Mouse (Mus musculus) erythroblast, embryonic 14.5 days (primary cell): ENCODE data around the gene Qrich2. TPM values are rescaled to one million over a fixed set of nuclear protein-coding genes. Genes with fewer than 3 reads are reported as not detected.
"Not testable (repeated sequence)": the region's sequence is repeated elsewhere in the genome, so short reads cannot be mapped to it uniquely, and the experiment has no call there.

Source experiments
- H3K27me3 ChIP-seq: 2 replicates; pipeline ENCODE4 v1.6.1; 2012; ENCODE audit warnings: inconsistent platforms; ENCODE audit not compliant: control insufficient read depth
- H3K36me3 ChIP-seq: 2 replicates; pipeline ENCODE4 v1.6.1; 2012; ENCODE audit warnings: mild to moderate bottlenecking, inconsistent platforms; ENCODE audit not compliant: control insufficient read depth
- H3K4me1 ChIP-seq: 2 replicates; pipeline ENCODE4 v1.6.1; 2012; ENCODE audit warnings: inconsistent platforms; ENCODE audit not compliant: control insufficient read depth
- H3K4me3 ChIP-seq: replicated peaks from 2 replicates; pipeline ENCODE3; 2012; ENCODE audit warnings: moderate library complexity, mild to moderate bottlenecking, inconsistent platforms
- H3K9me3 ChIP-seq: 2 replicates; pipeline ENCODE4 v1.6.1; 2012; ENCODE audit warnings: low read length, inconsistent platforms, mixed read lengths; ENCODE audit not compliant: control insufficient read depth
- GATA1 ChIP-seq: IDR thresholded peaks from 2 replicates; pipeline ENCODE4 v1.6.1; 2012; ENCODE audit warnings: low read length, inconsistent platforms, mixed read lengths
- TAL1 ChIP-seq: IDR thresholded peaks from 3 replicates; pipeline ENCODE4 v1.6.1; 2012; ENCODE audit warnings: low read length, inconsistent platforms, mixed read lengths
- polyA plus RNA-seq: library from polyadenylated mRNA; stranded (reverse); fragments of >175 nt; gene quantifications from 2 replicates; pipeline ENCODE4 v1.2.3, GENCODE M21; 2012

Gene Qrich2
- polyA plus RNA-seq, 1 experiment, result not detected

DNA sequence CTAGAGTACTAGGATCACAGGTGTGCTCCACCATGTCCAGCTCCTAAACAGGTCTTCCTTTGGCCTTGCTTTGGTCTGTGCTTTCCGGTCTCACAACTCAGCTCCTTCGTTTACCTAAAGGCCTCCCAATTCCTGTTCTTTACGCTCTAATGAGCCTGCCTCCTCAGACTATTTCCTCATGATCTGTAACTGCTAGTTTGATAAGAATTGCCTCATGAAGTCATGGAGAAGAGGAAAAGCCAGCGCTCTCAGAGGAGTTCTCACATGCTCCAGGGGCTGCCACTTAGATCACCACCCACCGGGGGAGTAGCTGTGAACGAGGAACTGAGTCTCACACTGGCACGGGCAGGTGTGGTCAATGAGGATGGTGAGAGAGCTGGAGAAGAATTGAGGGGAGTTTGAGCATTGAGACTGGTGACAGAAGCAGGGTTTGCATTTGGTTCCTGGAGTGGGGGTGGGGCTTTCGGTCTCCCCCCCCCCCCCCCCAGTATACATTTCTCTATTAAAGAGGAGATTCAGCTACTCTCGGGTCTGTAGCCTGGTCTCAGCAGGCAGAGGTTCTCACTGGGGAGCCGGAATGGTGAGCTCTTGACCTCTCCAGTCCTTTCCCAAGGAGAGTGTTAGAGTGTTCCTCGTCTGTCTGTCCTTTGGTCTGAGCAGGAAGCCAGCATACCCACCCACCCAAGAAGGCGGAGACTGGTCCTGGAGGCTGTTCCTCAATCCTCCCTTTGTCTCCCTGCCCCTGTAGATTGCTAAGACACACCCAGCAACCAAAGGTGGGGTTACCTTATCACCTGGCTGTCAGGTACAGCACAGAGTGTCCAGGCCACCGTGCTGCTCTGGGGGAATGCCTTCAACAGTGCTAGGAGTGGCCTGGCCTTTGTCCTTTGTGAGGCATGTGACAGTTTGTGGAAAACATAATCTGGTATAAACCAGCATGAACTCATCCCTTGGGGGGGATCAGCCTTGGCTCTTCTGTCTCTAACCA, 36.9 kb downstream of the Qrich2 start:
- Histone ChIP-seq H3K4me3 (peak overlapping the region; percentile 17), H3K27me3 (no peaks in the 10 kb centered on the region), H3K4me1 (peaks cover 55% of the 10 kb centered on the region), H3K9me3 (no peaks in the 10 kb centered on the region), H3K36me3 (no peaks in the 10 kb centered on the region)
- TF ChIP-seq TAL1 (peak; percentile 39; the same call in 1 of the 3 replicates), GATA1 (no peak)

DNA sequence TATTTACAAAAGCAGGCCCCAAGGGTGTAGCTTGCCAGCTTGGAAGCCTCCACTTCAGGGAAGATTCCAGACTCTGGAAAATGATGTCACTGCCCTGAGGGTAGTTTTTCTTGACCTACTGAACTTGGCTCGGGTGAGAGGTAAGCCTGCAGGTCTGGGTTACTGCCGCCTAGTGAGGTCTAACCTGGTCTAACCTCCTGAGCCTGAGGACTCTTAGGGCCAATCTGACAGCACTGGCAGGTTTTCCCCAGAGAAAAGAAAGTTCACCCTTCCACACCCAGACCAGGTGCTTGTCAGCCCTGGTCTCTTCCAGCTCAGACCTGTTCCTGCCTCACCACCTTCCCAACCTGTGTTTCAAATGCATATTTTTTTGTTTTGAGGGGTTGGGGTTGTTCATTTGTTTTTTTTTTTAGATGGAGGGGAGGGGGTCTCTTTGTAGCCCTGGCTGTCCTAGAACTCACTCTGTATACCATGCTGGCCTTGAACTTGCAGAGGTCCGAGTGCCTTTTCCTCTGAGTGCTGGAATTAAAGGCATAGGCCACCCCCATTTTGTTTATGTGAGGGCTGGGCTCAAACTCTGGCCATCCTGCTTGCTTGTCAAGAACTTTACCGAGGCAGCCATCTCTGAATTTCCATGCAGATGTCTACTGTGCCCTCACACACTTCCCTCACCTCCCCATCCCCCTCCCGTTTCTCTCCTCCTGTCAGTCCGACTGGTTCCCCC, 39.0 kb downstream of the Qrich2 start:
- no peak overlapping the region for H3K4me3 ChIP-seq
- peaks cover 46% of the 10 kb centered on the region for H3K4me1 ChIP-seq
- H3K36me3 ChIP-seq, result no peaks in the 10 kb centered on the region
- no peaks in the 10 kb centered on the region for H3K27me3 ChIP-seq
- H3K9me3 ChIP-seq, result no peaks in the 10 kb centered on the region
- TF ChIP-seq TAL1 (no peak), GATA1 (no peak)

DNA sequence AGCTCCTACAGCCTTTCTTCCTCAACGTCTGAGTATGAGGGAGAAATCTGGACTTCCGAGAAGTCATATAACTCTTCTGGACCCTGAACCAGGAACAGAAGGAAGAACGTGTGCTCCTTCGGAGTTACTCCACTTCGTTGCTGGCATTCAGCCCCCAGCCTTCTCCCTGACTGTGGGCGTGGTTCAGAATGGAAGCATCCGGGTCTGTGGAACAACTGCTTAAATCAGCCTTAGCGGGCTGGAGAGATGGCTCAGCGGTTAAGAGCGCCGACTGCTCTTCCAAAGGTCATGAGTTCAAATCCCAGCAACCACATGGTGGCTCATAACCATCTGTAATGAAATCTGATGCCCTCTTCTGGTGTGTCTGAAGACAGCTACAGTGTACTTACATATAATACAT, 39.7 kb downstream of the Qrich2 start:
- not testable (repeated sequence) for H3K9me3 ChIP-seq, H3K4me3 ChIP-seq, H3K27me3 ChIP-seq, H3K36me3 ChIP-seq
- H3K4me1 ChIP-seq, result peaks cover 40% of the 10 kb centered on the region

DNA sequence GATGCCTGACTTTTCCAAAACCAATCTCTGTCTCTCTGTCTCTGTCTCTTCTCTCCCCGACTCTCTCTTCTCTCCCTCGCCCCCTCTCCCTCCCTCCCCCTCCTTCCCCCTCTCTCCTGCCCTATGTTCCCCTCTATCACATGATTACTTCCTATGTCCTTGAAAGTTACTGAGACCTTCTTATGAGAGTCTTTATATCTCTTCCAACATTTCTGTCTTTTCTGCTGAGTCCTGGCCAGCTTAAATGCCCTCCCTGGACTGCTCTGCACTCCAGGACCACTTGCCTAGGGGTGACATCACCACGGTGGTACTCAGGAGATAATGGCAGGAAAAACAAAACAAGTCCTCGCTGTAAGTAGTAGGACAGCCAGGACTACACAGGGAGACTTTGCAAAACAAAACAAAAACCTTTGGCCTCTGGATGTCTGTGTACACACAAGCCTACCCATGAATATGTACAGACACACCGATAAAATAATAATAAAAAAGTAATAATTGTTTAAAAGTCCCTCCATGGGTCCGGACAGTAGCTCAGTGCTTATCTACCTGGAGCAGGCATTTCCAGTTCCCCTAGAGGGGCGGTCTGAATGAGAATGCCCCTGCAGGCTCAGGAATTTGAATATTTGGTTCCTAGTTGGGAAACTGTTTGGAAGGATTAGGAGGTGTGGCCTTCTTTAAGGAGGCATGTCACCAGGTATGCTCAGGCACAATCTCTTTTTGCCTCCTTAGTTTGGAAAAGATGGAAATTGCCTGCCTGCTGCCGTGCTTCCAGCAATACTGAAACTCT, 41.2 kb downstream of the Qrich2 start:
- TF ChIP-seq GATA1 (no peak), TAL1 (no peak)
- no peak overlapping the region for H3K4me3 ChIP-seq

DNA sequence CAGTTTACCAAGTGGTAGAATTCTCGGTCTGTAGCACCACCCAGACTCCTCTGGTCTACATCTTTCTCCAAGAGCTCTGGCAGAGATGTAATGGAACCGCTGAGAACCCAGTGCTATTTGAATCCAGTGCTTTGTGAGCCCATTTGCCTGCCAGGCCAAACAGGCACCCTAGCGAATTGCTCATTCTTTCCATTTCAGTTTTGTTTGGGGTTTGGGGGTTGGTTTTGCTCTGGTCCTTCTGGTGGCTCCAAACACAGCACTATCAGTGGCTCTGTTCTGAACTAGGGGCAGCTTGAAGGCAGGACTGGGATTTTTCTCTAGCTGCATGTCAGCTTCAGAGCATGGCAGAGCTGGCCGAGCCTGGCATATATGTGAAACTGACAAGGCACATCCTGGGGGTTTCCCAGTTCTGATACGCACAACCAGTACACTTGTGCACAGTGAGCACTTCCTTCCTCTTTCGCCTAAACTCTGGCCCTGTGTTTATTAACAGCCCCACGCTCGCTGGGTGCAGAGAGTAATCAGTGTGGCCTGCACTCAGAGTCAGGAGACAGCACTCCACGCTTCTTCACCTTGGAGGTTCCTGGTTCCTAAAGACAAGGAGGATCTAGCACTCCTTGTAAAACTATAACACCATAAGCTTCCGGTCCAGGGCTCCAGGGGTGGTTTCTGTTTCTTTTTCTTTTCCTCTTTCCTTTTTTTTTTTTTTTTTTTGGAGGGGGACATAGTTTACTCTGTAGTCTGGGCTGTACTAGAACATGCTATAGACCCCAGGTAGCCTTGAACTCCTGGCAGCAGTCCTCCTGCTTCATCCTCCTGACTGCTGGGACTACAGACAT, 42.0 kb downstream of the Qrich2 start:
- Histone ChIP-seq H3K27me3 (no peaks in the 10 kb centered on the region), H3K4me3 (no peak overlapping the region), H3K36me3 (no peaks in the 10 kb centered on the region), H3K9me3 (no peaks in the 10 kb centered on the region), H3K4me1 (peaks cover 17% of the 10 kb centered on the region)
- TF ChIP-seq TAL1, result no peak
- TF ChIP-seq GATA1, result no peak

More for the DNA sequence above, 41.2 kb downstream of the Qrich2 start:
- H3K9me3 ChIP-seq, result no peaks in the 10 kb centered on the region
- H3K27me3 ChIP-seq, result no peaks in the 10 kb centered on the region
- peaks cover 25% of the 10 kb centered on the region for H3K4me1 ChIP-seq
- H3K36me3 ChIP-seq, result no peaks in the 10 kb centered on the region

DNA sequence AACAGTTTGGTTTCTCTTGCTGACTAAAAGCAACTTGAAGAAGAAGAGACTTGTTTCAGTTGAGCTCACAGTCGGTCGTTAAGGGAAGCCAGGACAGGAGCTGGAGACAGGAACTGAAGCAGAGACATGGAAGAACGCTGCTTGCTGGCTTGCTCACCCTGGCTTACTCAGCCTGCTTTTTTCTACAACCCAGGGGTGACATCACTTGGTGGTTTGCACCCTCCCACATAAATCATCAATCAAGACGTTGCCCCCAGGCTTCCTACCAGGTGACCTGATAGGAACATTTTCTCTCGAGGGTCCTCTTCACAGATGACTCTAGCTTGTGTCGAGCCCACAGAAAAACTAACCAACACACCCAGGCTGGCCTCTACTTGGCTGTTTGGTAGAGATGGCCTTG, 42.8 kb downstream of the Qrich2 start:
- Histone ChIP-seq H3K27me3 (no peaks in the 10 kb centered on the region), H3K4me1 (peaks cover 9% of the 10 kb centered on the region), H3K36me3 (no peaks in the 10 kb centered on the region), H3K4me3 (no peak overlapping the region), H3K9me3 (no peaks in the 10 kb centered on the region)
- TF ChIP-seq TAL1 (no peak), GATA1 (no peak)

DNA sequence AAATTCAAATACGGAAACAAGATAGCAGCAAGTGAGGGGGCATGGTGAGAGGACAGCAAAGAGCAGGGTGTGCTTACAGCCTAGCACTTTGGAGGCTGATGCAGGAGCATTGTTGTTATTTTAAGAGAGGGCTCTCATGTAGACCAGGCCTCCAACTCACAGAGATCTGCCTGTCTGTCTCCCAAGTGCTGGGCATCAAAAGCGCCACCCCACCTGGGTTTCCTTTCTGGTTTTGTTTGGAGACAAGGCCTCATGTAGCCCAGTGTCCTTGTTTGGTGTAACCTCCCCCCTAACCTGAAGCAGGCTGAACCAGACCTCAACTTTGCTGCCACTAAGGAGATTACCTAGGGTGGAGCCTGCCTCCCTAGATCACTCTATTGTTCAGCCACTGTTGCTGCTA, 43.5 kb downstream of the Qrich2 start:
- no peak overlapping the region for H3K4me3 ChIP-seq
- no peaks in the 10 kb centered on the region for H3K27me3 ChIP-seq
- peaks cover 7% of the 10 kb centered on the region for H3K4me1 ChIP-seq
- TF ChIP-seq GATA1 (no peak), TAL1 (no peak)
- H3K9me3 ChIP-seq, result no peaks in the 10 kb centered on the region
- no peaks in the 10 kb centered on the region for H3K36me3 ChIP-seq

DNA sequence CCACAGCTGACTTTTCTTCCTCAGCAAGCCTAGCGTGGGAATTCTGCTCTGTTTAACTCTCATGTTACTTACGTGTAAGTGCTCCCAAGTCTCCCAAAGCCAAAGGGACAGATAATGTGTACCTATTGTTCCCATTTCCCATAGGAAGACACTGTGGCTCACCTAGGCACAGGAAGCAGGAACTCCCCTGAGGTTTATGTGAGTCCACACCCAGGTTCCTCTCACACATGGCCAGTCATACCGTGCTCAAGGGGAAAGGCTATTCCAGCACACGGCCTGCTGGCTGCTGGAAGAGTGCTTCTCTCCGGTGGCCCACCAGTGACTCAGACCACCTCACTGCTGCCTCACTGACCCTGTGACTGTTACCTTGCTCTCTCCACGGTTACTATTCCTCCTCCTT, 44.9 kb downstream of the Qrich2 start:
- Histone ChIP-seq H3K27me3 (no peaks in the 10 kb centered on the region; the same call in 1 of the 2 replicates), H3K4me3 (no peak overlapping the region), H3K36me3 (no peaks in the 10 kb centered on the region), H3K4me1 (peaks cover 7% of the 10 kb centered on the region), H3K9me3 (no peaks in the 10 kb centered on the region)
- TF ChIP-seq TAL1 (no peak), GATA1 (no peak)
